Mouse (Mus musculus) neural tube, embryonic 13.5 days (tissue): ENCODE measurements around the gene Itpr2. TPM values are rescaled to one million over a fixed set of nuclear protein-coding genes. Genes with fewer than 3 reads are reported as not detected.

Experiments
- ATAC-seq: fragments of 200-750 bp; cut with Nextera tagmentation; 2 replicates; pipeline ENCODE4 v1.8.0; 2017; ENCODE audit warnings: low read depth, mild to moderate bottlenecking, moderate TSS enrichment, moderate library complexity
- H3K27ac ChIP-seq: fragments of 300-500 bp; sonication (generic); replicated peaks from 2 replicates; pipeline ENCODE4 v1.5.1; 2015; ENCODE audit warnings: moderate library complexity, mild to moderate bottlenecking, inconsistent platforms
- H3K27me3 ChIP-seq: fragments of 300-500 bp; sonication (generic); 2 replicates; pipeline ENCODE4 v1.6.1; 2015; ENCODE audit warnings: mild to moderate bottlenecking, inconsistent platforms
- H3K36me3 ChIP-seq: fragments of 300-500 bp; sonication (generic); 2 replicates; pipeline ENCODE4 v1.6.1; 2015; ENCODE audit warnings: mild to moderate bottlenecking, inconsistent platforms
- H3K4me1 ChIP-seq: fragments of 300-500 bp; sonication (generic); replicated peaks from 2 replicates; pipeline ENCODE4 v1.6.1; 2015; ENCODE audit warnings: inconsistent platforms
- H3K4me2 ChIP-seq: fragments of 300-500 bp; sonication (generic); 2 replicates; pipeline ENCODE4 v1.6.1; 2015; ENCODE audit warnings: inconsistent platforms, mild to moderate bottlenecking, moderate library complexity
- H3K4me3 ChIP-seq: fragments of 300-500 bp; sonication (generic); 2 replicates; pipeline ENCODE4 v1.5.1; 2015; ENCODE audit warnings: mild to moderate bottlenecking, inconsistent platforms
- H3K9ac ChIP-seq: fragments of 300-500 bp; sonication (generic); 2 replicates; pipeline ENCODE4 v1.6.1; 2015; ENCODE audit warnings: moderate library complexity, mild to moderate bottlenecking, inconsistent platforms
- H3K9me3 ChIP-seq: fragments of 300-500 bp; sonication (generic); 2 replicates; pipeline ENCODE4 v1.6.1; 2016; ENCODE audit warnings: inconsistent platforms
- WGBS: fragments of 180-500 bp; shearing (Covaris S2); methylation state at CpG from one replicate; pipeline ENCODE4 v1.1.7; 2015; 5-methylcytosine and 5-hydroxymethylcytosine counted together
- polyA plus RNA-seq: library from polyadenylated mRNA; unstranded; fragments of >200 nt; fragmentation: Nextera tagmentation; extraction: Ambion mirVana; gene quantifications from 2 replicates; pipeline ENCODE4 v1.2.1, GENCODE M21; 2015

Itpr2 gene
- polyA plus RNA-seq, 1 experiment from 2014 or later = 5.5 TPM

DNA sequence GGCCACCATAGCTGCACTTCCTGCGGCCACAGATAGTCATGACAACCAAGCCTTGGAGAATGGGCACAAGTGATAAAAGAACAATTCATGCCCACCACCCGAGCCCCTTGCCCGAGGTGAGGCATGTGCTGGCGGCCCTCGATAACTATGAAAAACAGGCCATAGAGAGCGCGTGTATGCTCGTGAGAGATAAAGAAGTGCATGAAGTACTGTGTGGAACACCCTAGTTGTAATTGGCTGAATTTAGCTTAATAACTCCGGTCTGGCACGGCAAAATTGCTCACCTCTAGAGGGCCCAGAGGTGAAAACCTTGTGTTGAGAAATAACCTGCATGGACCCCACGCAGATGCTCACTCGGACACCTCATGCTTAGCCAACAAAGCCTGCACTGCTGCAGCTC, 282.5 kb downstream of the Itpr2 start:
- Histone ChIP-seq H3K27me3 (no peaks in the 10 kb centered on the region), H3K4me2 (no peak overlapping the region), H3K36me3 (no peaks in the 10 kb centered on the region), H3K4me3 (no peak overlapping the region), H3K4me1 (peaks cover 14% of the 10 kb centered on the region), H3K9ac (no peak overlapping the region), H3K27ac (no peak overlapping the region), H3K9me3 (no peaks in the 10 kb centered on the region)
- WGBS = 89% methylated on average over 12 of the region's 12 CpGs
- no peak for ATAC-seq

- no peak overlapping the region for H3K9ac ChIP-seq
- no peak overlapping the region for H3K4me2 ChIP-seq
- H3K4me1 ChIP-seq = peaks cover 20% of the 10 kb centered on the region
- ATAC-seq = peak; percentile 73
- no peaks in the 10 kb centered on the region for H3K36me3 ChIP-seq
- no peak overlapping the region for H3K4me3 ChIP-seq
- no peaks in the 10 kb centered on the region for H3K27me3 ChIP-seq
- WGBS = 35% methylated on average over 2 of the region's 2 CpGs
- H3K27ac ChIP-seq = peak overlapping the region; percentile 64
- no peaks in the 10 kb centered on the region for H3K9me3 ChIP-seq
Measured at GRCm38 (mm10) chr6:146215302-146215701, 286.7 kb downstream of the Itpr2 start.

DNA sequence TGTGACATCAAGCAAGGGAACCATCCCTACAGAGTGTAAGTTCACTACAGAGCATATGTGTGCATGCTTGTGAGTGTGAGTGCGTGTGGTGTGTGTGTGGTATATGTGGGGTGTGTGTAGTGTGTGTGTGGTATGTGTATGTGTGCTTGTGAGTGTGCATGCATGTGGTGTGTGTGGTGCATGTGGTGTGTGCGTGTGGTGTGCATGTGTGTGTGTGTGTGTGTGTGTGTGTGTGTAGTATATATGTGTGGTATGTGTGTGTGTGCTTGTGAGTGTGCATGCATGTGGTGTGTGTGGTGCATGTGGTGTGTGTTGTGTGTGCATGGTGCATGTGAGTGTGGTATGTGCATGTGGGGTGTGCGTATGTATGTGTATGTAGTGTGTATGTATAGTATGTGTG, 289.7 kb downstream of the Itpr2 start:
- no peak overlapping the region for H3K4me3 ChIP-seq
- H3K27ac ChIP-seq = no peak overlapping the region
- H3K9me3 ChIP-seq = no peaks in the 10 kb centered on the region
- no peaks in the 10 kb centered on the region for H3K27me3 ChIP-seq
- WGBS = 94% methylated on average over 3 of the region's 3 CpGs
- H3K4me2 ChIP-seq = no peak overlapping the region
- no peaks in the 10 kb centered on the region for H3K36me3 ChIP-seq
- no peak overlapping the region for H3K9ac ChIP-seq
- H3K4me1 ChIP-seq = peaks cover 20% of the 10 kb centered on the region
- ATAC-seq = no peak

DNA sequence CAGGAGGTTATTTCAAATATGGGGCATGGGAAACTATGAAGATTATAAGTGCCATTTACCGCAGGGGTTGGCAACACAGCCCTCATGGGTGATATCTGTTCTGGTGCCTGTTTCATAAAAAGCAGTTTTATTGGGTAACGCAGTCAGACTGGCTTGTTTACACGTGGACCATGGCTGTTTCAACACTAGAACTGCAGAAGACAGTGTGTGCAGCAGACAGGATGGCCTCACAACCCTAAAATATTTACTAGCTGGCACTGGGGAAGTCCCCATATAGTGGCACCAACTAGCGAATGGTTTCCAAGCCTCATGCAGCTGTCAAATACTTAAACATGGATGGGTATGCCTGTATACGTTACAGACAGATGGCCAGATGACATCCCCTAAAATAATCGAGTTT, 290.8 kb downstream of the Itpr2 start:
- H3K27ac ChIP-seq = no peak overlapping the region
- no peak for ATAC-seq
- no peaks in the 10 kb centered on the region for H3K27me3 ChIP-seq
- H3K4me3 ChIP-seq = no peak overlapping the region
- H3K9me3 ChIP-seq = no peaks in the 10 kb centered on the region
- no peaks in the 10 kb centered on the region for H3K36me3 ChIP-seq
- no peak overlapping the region for H3K9ac ChIP-seq
- H3K4me1 ChIP-seq = peaks cover 20% of the 10 kb centered on the region
- no peak overlapping the region for H3K4me2 ChIP-seq
- WGBS = 82% methylated on average over 6 of the region's 6 CpGs

GRCm38 (mm10) chr6:146208983-146209382, 293.0 kb downstream of the Itpr2 start:
- Histone ChIP-seq H3K4me3 (no peak overlapping the region), H3K36me3 (no peaks in the 10 kb centered on the region), H3K4me1 (peaks cover under 1% of the 10 kb centered on the region; the same call in 1 of the 2 replicates), H3K27me3 (no peaks in the 10 kb centered on the region), H3K4me2 (no peak overlapping the region), H3K9me3 (no peaks in the 10 kb centered on the region), H3K9ac (no peak overlapping the region), H3K27ac (no peak overlapping the region)
- 73% methylated on average over 6 of the region's 6 CpGs for WGBS
- ATAC-seq = no peak

DNA sequence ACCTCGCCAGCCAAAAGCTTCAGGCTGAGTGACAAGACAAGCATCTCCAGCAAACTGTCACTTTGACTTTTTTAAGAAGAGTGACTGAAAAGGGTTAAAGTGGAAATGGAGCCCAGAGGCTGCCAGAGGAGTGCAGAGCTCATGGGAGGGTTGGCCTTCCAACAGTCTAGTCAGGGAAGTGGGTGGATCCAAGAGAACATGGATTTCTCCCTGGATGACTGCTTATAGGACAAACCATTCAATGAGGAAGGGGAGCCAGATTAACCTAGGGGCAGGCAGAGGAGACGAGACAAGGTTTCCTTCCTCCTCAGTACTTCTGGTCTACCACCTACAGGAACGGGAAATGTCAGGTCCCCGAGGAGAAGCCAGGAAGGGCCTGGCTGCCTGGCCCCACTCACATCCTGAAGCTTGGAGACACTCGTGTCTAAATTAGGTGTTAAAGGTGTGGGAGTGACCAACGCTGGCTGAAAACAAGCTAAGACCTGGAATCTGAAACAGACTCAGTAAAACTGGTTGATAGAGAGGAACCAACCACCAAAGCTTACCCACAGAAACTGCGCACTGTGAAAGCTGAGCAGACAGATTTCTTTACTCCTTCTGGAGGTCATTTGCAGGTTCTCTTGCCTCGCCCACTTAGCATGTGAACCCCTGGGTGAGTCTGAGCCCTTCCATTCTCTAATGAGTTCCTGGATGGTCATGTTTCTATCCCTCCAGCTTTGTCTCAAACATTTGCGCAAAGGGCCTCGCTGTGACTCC, 294.6 kb downstream of the Itpr2 start:
- Histone ChIP-seq H3K4me3 (no peak overlapping the region), H3K9ac (no peak overlapping the region), H3K27me3 (no peaks in the 10 kb centered on the region), H3K36me3 (no peaks in the 10 kb centered on the region), H3K27ac (no peak overlapping the region), H3K9me3 (no peaks in the 10 kb centered on the region), H3K4me1 (no peaks in the 10 kb centered on the region), H3K4me2 (no peak overlapping the region)
- ATAC-seq = no peak
- WGBS = 86% methylated on average over 10 of the region's 10 CpGs

GRCm38 (mm10) chr6:146205136-146205535, 296.9 kb downstream of the Itpr2 start:
- 93% methylated on average over 2 of the region's 2 CpGs for WGBS
- Histone ChIP-seq H3K27me3 (no peaks in the 10 kb centered on the region), H3K4me1 (no peaks in the 10 kb centered on the region), H3K9me3 (no peaks in the 10 kb centered on the region), H3K9ac (no peak overlapping the region), H3K36me3 (no peaks in the 10 kb centered on the region), H3K4me2 (no peak overlapping the region), H3K27ac (no peak overlapping the region), H3K4me3 (no peak overlapping the region)
- no peak for ATAC-seq

- no peak for ATAC-seq
- Histone ChIP-seq H3K36me3 (no peaks in the 10 kb centered on the region), H3K27me3 (no peaks in the 10 kb centered on the region), H3K4me1 (no peaks in the 10 kb centered on the region), H3K9me3 (no peaks in the 10 kb centered on the region), H3K4me3 (no peak overlapping the region), H3K9ac (no peak overlapping the region), H3K4me2 (no peak overlapping the region), H3K27ac (no peak overlapping the region)
- WGBS = 73% methylated on average over 4 of the region's 4 CpGs
Measured at GRCm38 (mm10) chr6:146204470-146204869, 297.6 kb downstream of the Itpr2 start.

DNA sequence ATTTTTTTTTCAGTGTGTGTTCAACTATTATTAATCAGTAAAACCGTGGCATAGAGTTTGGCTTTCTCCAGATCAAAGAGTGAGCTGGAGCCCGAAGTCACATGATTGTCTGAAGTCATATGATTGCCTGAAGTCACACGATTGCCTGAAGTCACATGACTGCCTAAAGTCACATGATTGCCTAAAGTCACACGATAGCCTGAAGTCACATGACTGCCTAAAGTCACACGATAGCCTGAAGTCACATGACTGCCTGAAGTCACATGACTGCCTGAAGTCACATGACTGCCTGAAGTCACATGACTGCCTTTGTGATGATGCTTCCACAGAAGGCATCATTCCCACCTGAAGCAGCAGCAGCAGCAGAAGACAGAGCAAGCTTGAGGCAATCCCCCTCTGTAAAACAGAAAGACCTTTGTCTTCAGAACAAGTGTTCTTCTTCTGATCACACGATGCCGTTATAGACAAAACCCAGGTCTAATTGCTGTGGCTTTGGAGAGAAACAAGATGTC, 304.1 kb downstream of the Itpr2 start:
- Histone ChIP-seq H3K27ac (no peak overlapping the region), H3K9ac (no peak overlapping the region), H3K27me3 (no peaks in the 10 kb centered on the region), H3K4me1 (no peaks in the 10 kb centered on the region), H3K4me2 (no peak overlapping the region), H3K4me3 (no peak overlapping the region), H3K36me3 (peaks cover 6% of the 10 kb centered on the region), H3K9me3 (peaks cover 7% of the 10 kb centered on the region; the same call in 1 of the 2 replicates)
- no peak for ATAC-seq
- 95% methylated on average over 7 of the region's 7 CpGs for WGBS

DNA sequence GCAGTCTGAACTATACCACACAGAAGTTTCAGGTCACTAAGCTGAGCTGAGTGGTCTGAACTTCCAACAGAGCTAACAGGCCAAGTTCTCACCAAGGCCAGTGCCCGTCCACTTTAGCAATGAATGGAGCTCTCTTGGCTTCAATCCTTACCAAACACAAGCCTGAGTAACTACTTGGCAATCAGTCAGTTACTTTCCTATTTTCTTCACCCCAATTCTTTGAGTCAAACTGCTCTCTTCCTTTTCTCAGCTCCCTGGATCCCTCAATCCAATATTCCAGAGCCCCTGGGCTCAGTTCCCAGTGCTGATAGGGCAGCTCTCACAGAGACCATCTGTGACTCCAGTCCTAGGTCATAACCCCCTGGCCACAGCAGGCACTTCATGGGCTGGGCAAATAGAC, 305.3 kb downstream of the Itpr2 start:
- Histone ChIP-seq H3K4me2 (no peak overlapping the region), H3K4me3 (no peak overlapping the region), H3K36me3 (peaks cover 6% of the 10 kb centered on the region), H3K27me3 (no peaks in the 10 kb centered on the region), H3K27ac (no peak overlapping the region), H3K4me1 (no peaks in the 10 kb centered on the region), H3K9me3 (peaks cover 7% of the 10 kb centered on the region; the same call in 1 of the 2 replicates), H3K9ac (no peak overlapping the region)
- 90% methylated on average over 1 of the region's 1 CpGs for WGBS
- ATAC-seq = no peak

DNA sequence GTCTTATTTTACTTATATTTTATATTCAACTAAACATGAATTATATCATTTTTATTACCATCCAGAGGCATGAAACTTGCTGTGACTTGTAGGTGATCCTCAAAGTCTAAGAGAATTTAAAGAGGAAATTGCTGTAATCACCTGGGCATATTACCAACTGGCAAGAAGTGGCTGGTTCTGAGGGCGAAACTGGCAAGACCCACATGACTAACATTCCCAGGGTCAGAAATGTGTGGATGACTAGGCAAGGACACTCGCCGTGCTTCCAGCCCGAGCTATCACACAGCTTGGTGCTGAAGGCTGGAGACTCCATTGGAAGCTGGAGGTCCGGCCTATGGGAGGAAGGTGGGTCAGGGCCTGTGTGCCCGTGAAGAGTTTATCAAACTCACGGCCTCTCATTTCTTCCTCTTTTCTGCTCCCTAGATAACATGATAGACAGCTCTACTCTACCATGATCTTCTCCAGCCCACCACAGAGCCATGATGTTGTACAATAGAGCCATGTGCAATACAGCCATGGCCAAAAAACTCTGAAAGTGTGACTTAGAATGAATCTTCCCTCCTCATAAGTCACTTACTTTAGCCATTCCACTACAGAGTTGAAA, 306.1 kb downstream of the Itpr2 start:
- no peak overlapping the region for H3K4me2 ChIP-seq
- no peak overlapping the region for H3K27ac ChIP-seq
- no peak for ATAC-seq
- H3K36me3 ChIP-seq = peaks cover 6% of the 10 kb centered on the region
- WGBS = 96% methylated on average over 7 of the region's 7 CpGs
- no peak overlapping the region for H3K9ac ChIP-seq
- no peaks in the 10 kb centered on the region for H3K27me3 ChIP-seq
- H3K9me3 ChIP-seq = peaks cover 7% of the 10 kb centered on the region; the same call in 1 of the 2 replicates
- no peak overlapping the region for H3K4me3 ChIP-seq
- H3K4me1 ChIP-seq = no peaks in the 10 kb centered on the region

DNA sequence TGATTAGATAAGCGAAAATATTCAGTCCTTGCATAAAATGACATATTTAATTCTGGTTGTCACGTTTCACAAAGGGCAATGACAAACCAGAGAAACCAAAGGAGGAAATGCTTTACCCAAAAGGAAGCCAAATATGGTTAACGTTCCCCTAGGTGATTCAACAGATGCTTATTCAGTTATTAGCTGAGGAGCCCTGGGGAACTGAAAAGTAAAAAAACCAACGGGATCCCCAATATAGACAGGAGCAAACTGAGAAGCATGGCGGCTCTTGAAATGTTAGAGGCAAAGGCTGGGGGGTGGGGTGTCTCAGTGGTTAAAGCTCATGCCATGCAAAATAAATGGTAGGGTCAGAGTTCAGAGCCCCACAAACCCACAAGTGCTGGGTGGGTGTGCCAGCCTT, 310.1 kb downstream of the Itpr2 start:
- WGBS = 74% methylated on average over 5 of the region's 5 CpGs
- Histone ChIP-seq H3K27me3 (no peaks in the 10 kb centered on the region), H3K36me3 (peaks cover 6% of the 10 kb centered on the region), H3K27ac (no peak overlapping the region), H3K9me3 (peaks cover 7% of the 10 kb centered on the region; the same call in 1 of the 2 replicates), H3K4me1 (peaks cover 6% of the 10 kb centered on the region; the same call in 1 of the 2 replicates), H3K4me2 (no peak overlapping the region), H3K9ac (no peak overlapping the region), H3K4me3 (no peak overlapping the region)
- no peak for ATAC-seq
